Comparison of ENCODE assay signal across 18 mouse cellular contexts in the genomic region with DNA sequence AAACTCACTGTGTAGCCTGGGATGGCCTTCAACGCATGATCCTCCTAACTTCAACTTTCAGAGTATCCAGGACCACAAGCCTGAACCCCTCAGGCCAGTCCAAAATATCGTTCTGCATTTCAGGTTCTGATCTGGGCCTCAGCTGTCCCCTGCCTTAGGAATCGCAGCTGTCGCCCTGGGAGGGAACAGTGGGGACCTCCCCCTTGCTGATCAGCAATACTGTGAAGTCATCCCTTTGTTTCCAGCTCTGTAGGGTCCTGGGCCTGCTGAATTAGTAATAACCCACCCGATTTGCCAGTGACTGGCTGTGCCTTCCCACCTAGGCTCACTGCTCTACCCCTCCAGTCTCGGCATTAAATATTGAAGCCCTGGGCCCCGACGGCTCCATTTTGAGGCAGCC. TPM values are rescaled to one million over a fixed set of nuclear protein-coding genes. Genes with fewer than 3 reads are reported as not detected.
"Had no signal": no experiment of that assay in that cellular context is flagged by ENCODE, and none has a peak within 500 bp of the region (broad histone marks: within the 10 kb centered on the region; RNA-seq: fewer than 3 reads in every experiment).

No protein-coding gene starts in this region.

- H3K27ac ChIP-seq: limb, embryonic 15.5 days; liver, embryonic 12.5 days; midbrain, embryonic 12.5 days had no signal

- H3K36me3 ChIP-seq: limb, embryonic 15.5 days; liver, embryonic 12.5 days; midbrain, embryonic 12.5 days had no signal

- H3K9ac ChIP-seq: limb, embryonic 15.5 days; liver, embryonic 12.5 days; lung, embryonic 14.5 days; midbrain, embryonic 12.5 days had no signal

- H3K4me3 ChIP-seq: limb, embryonic 15.5 days; liver, embryonic 12.5 days; midbrain, embryonic 12.5 days had no signal

- H3K4me2 ChIP-seq: limb, embryonic 15.5 days; liver, embryonic 12.5 days; lung, embryonic 14.5 days; midbrain, embryonic 12.5 days had no signal

- H3K4me1 ChIP-seq: liver, embryonic 12.5 days had no signal

- H3K9me3 ChIP-seq: limb, embryonic 15.5 days; liver, embryonic 12.5 days had no signal

- ATAC-seq: intestine, embryonic 16.5 days; liver, embryonic 12.5 days had no signal

- DNase-seq: kidney, postnatal 14 days; layer of hippocampus, adult 9-11 months; lung, embryonic 14.5 days; lung, postnatal 10 days; lung, postnatal 4 days; right cerebral cortex, adult 18-20 months; right cerebral cortex, postnatal 25 days; thymus, postnatal 4 days had no signal

- H3K27me3 ChIP-seq: midbrain, embryonic 12.5 days had no signal

RNA-seq across cellular contexts. Expression of a gene that starts 51.9 kb away (rescaled TPM):
- total RNA-seq: megakaryocyte, adult 5-6 weeks; monocyte, adult 5-6 weeks had no signal
- polyA plus RNA-seq: intestine, embryonic 16.5 days; large intestine, adult 2 months; liver, embryonic 12.5 days; liver, embryonic 16.5 days; lung, embryonic 14.5 days; small intestine, adult 2 months; stomach, embryonic 16.5 days had no signal
